Mouse (Mus musculus) left cerebral cortex, adult 8-10 months (tissue): ENCODE data around the gene Kif21a. TPM values are rescaled to one million over a fixed set of nuclear protein-coding genes. Genes with fewer than 3 reads are reported as not detected.
A peak's percentile ranks its signal among the peaks of the same experiment; 100 is the strongest.

Source experiments
- DNase-seq, 2 experiments: peaks; one replicate each; pipeline ENCODE4 v3.0.0; 2022; ENCODE audit warnings: low spot score in 2 of 2
- total RNA-seq, 4 experiments: library from RNA; stranded (reverse); gene quantifications; 2 replicates each; pipeline ENCODE4 v1.2.4; 2022

The Kif21a gene
- total RNA-seq, 4 experiments from 2014 or later, result 130 to 143 (median 135) TPM

GRCm38 (mm10) chr15:90951383-90951782 lies 98.4 kb downstream of the Kif21a start:
- no peak for DNase-seq

- no peak for DNase-seq
These were observed 111.3 kb downstream of the Kif21a start for GRCm38 (mm10) chr15:90938469-90938868.

GRCm38 (mm10) chr15:90935579-90935978 lies 114.2 kb downstream of the Kif21a start:
- DNase-seq, result peak in 1 of 2 experiments; percentile 13

- DNase-seq, result no peak
These were observed 118.3 kb downstream of the Kif21a start for GRCm38 (mm10) chr15:90931451-90931850.

- no peak for DNase-seq
These were observed 120.7 kb downstream of the Kif21a start for GRCm38 (mm10) chr15:90929043-90929442.

GRCm38 (mm10) chr15:90896480-90896879 lies 153.3 kb downstream of the Kif21a start:
- DNase-seq, result no peak

GRCm38 (mm10) chr15:90887466-90887865 lies 162.3 kb downstream of the Kif21a start:
- DNase-seq, result peak in 1 of 2 experiments; percentile 25

Other genes starting within 250 kb of the Kif21a start
- gene Abcd2, start 141.9 kb upstream of the Kif21a start, total RNA-seq, result 10 to 100 TPM; 29.0 to 33.4 (median 29.6) TPM
- not detected for gene CN725425, start 149.5 kb upstream of the Kif21a start, total RNA-seq